Mouse (Mus musculus) heart, embryonic 15.5 days (tissue): ENCODE data around the gene Polr1d. TPM values are rescaled to one million over a fixed set of nuclear protein-coding genes. Genes with fewer than 3 reads are reported as not detected.

Experiments used
- ATAC-seq: fragments of 200-750 bp; cut with Nextera tagmentation; replicated peaks from 2 replicates; pipeline ENCODE4 v1.8.0; 2017; ENCODE audit warnings: low read depth, moderate TSS enrichment; ENCODE audit not compliant: insufficient number of reproducible peaks, insufficient read depth, low FRiP score
- H3K27ac ChIP-seq: fragments of 300-500 bp; sonication (generic); 2 replicates; pipeline ENCODE4 v1.5.1; 2015; ENCODE audit warnings: mild to moderate bottlenecking, inconsistent platforms
- H3K27me3 ChIP-seq: fragments of 300-500 bp; sonication (generic); 2 replicates; pipeline ENCODE4 v1.6.1; 2015; ENCODE audit warnings: inconsistent platforms
- H3K36me3 ChIP-seq: fragments of 300-500 bp; sonication (generic); 2 replicates; pipeline ENCODE4 v1.6.1; 2015; ENCODE audit warnings: mild to moderate bottlenecking, inconsistent platforms
- H3K4me1 ChIP-seq: fragments of 300-500 bp; sonication (generic); replicated peaks from 2 replicates; pipeline ENCODE4 v1.6.1; 2015; ENCODE audit warnings: inconsistent platforms
- H3K4me2 ChIP-seq: fragments of 300-500 bp; sonication (generic); 2 replicates; pipeline ENCODE4 v1.6.1; 2015; ENCODE audit warnings: inconsistent platforms, mild to moderate bottlenecking, moderate library complexity
- H3K4me3 ChIP-seq: fragments of 300-500 bp; sonication (generic); 2 replicates; pipeline ENCODE4 v1.5.1; 2015; ENCODE audit warnings: mild to moderate bottlenecking, inconsistent platforms
- H3K9ac ChIP-seq: fragments of 300-500 bp; sonication (generic); 2 replicates; pipeline ENCODE4 v1.6.1; 2015; ENCODE audit warnings: mild to moderate bottlenecking, inconsistent platforms
- H3K9me3 ChIP-seq: fragments of 300-500 bp; sonication (generic); replicated peaks from 2 replicates; pipeline ENCODE4 v1.6.1; 2016; ENCODE audit warnings: inconsistent platforms
- WGBS: fragments of 180-500 bp; shearing (Covaris S2); methylation state at CpG from one replicate; pipeline ENCODE4 v1.1.7; 2015; ENCODE audit warnings: mixed read lengths; 5-methylcytosine and 5-hydroxymethylcytosine counted together
- polyA plus RNA-seq: library from polyadenylated mRNA; unstranded; fragments of >200 nt; fragmentation: Nextera tagmentation; extraction: Ambion mirVana; gene quantifications from 2 replicates; pipeline ENCODE4 v1.2.1, GENCODE M21; 2015

Polr1d gene
- polyA plus RNA-seq, 1 experiment from 2014 or later = 85.2 TPM

- Histone ChIP-seq H3K4me3 (no peak overlapping the region), H3K4me2 (no peak overlapping the region), H3K27me3 (no peaks in the 10 kb centered on the region), H3K9me3 (no peaks in the 10 kb centered on the region), H3K36me3 (peaks cover 18% of the 10 kb centered on the region), H3K27ac (no peak overlapping the region), H3K9ac (no peak overlapping the region), H3K4me1 (peaks cover 21% of the 10 kb centered on the region)
- WGBS = 66% methylated on average over 11 of the region's 11 CpGs
- no peak for ATAC-seq
Observed at GRCm38 (mm10) chr5:147045311-147045710, 31.5 kb upstream of the Polr1d start.

- ATAC-seq = peak; percentile 31; the same call in 1 of the 2 replicates
- no peak overlapping the region for H3K9ac ChIP-seq
- H3K36me3 ChIP-seq = peaks cover 12% of the 10 kb centered on the region
- H3K4me2 ChIP-seq = no peak overlapping the region
- no peak overlapping the region for H3K4me3 ChIP-seq
- 60% methylated on average over 11 of the region's 11 CpGs for WGBS
- no peaks in the 10 kb centered on the region for H3K27me3 ChIP-seq
- no peak overlapping the region for H3K27ac ChIP-seq
- no peaks in the 10 kb centered on the region for H3K9me3 ChIP-seq
- peaks cover 25% of the 10 kb centered on the region for H3K4me1 ChIP-seq
Observed at GRCm38 (mm10) chr5:147045929-147046328, 30.9 kb upstream of the Polr1d start.

GRCm38 (mm10) chr5:147049544-147050209 lies 27.2 kb upstream of the Polr1d start:
- no peaks in the 10 kb centered on the region for H3K9me3 ChIP-seq
- H3K27me3 ChIP-seq = no peaks in the 10 kb centered on the region
- no peak overlapping the region for H3K4me2 ChIP-seq
- ATAC-seq = no peak
- H3K27ac ChIP-seq = no peak overlapping the region
- H3K4me3 ChIP-seq = no peak overlapping the region
- H3K4me1 ChIP-seq = peaks cover 40% of the 10 kb centered on the region
- no peak overlapping the region for H3K9ac ChIP-seq
- no peaks in the 10 kb centered on the region for H3K36me3 ChIP-seq
- WGBS = 74% methylated on average over 19 of the region's 19 CpGs

GRCm38 (mm10) chr5:147050816-147051499 lies 25.9 kb upstream of the Polr1d start:
- Histone ChIP-seq H3K9ac (0 out of 2 replicates have a peak overlapping the region, but pooled peaks have one; percentile 5), H3K9me3 (no peaks in the 10 kb centered on the region), H3K4me1 (peaks cover 39% of the 10 kb centered on the region), H3K4me2 (peak overlapping the region; percentile 31), H3K27me3 (no peaks in the 10 kb centered on the region), H3K4me3 (no peak overlapping the region), H3K27ac (no peak overlapping the region), H3K36me3 (no peaks in the 10 kb centered on the region)
- no peak for ATAC-seq
- WGBS = 58% methylated on average over 13 of the region's 13 CpGs

GRCm38 (mm10) chr5:147051500-147052308 lies 25.1 kb upstream of the Polr1d start:
- 49% methylated on average over 29 of the region's 29 CpGs for WGBS
- H3K9ac ChIP-seq = 0 out of 2 replicates have a peak overlapping the region, but pooled peaks have one; percentile 5

GRCm38 (mm10) chr5:147052309-147052558 lies 24.6 kb upstream of the Polr1d start:
- no peaks in the 10 kb centered on the region for H3K27me3 ChIP-seq
- WGBS = 72% methylated on average over 4 of the region's 4 CpGs
- no peak overlapping the region for H3K27ac ChIP-seq

More at GRCm38 (mm10) chr5:147051500-147052308, 25.1 kb upstream of the Polr1d start:
- Histone ChIP-seq H3K4me2 (peak overlapping the region; percentile 31), H3K27ac (no peak overlapping the region), H3K4me3 (no peak overlapping the region), H3K4me1 (peaks cover 44% of the 10 kb centered on the region), H3K36me3 (no peaks in the 10 kb centered on the region), H3K9me3 (no peaks in the 10 kb centered on the region), H3K27me3 (no peaks in the 10 kb centered on the region)
- ATAC-seq = no peak

GRCm38 (mm10) chr5:147053071-147053470 lies 23.8 kb upstream of the Polr1d start:
- no peak for ATAC-seq
- Histone ChIP-seq H3K4me1 (peaks cover 54% of the 10 kb centered on the region), H3K4me3 (no peak overlapping the region), H3K27me3 (no peaks in the 10 kb centered on the region), H3K27ac (no peak overlapping the region), H3K9me3 (no peaks in the 10 kb centered on the region), H3K4me2 (no peak overlapping the region), H3K36me3 (no peaks in the 10 kb centered on the region), H3K9ac (no peak overlapping the region)
- WGBS = 85% methylated on average over 6 of the region's 6 CpGs

More at GRCm38 (mm10) chr5:147052309-147052558, 24.6 kb upstream of the Polr1d start:
- H3K9me3 ChIP-seq = no peaks in the 10 kb centered on the region
- no peak overlapping the region for H3K4me3 ChIP-seq
- peaks cover 49% of the 10 kb centered on the region for H3K4me1 ChIP-seq
- H3K36me3 ChIP-seq = no peaks in the 10 kb centered on the region
- no peak overlapping the region for H3K4me2 ChIP-seq
- H3K9ac ChIP-seq = no peak overlapping the region
- no peak for ATAC-seq

- no peak overlapping the region for H3K4me2 ChIP-seq
Observed at GRCm38 (mm10) chr5:147053481-147053880, 23.4 kb upstream of the Polr1d start.

GRCm38 (mm10) chr5:147054328-147054727 lies 22.5 kb upstream of the Polr1d start:
- no peak overlapping the region for H3K4me3 ChIP-seq
- no peaks in the 10 kb centered on the region for H3K36me3 ChIP-seq
- WGBS = 79% methylated on average over 6 of the region's 6 CpGs
- no peak overlapping the region for H3K9ac ChIP-seq
- no peak overlapping the region for H3K4me2 ChIP-seq
- H3K27ac ChIP-seq = no peak overlapping the region
- ATAC-seq = no peak
- H3K4me1 ChIP-seq = peaks cover 51% of the 10 kb centered on the region
- no peaks in the 10 kb centered on the region for H3K27me3 ChIP-seq
- no peaks in the 10 kb centered on the region for H3K9me3 ChIP-seq

More at GRCm38 (mm10) chr5:147053481-147053880, 23.4 kb upstream of the Polr1d start:
- no peaks in the 10 kb centered on the region for H3K9me3 ChIP-seq
- H3K9ac ChIP-seq = no peak overlapping the region
- no peak for ATAC-seq
- 86% methylated on average over 3 of the region's 3 CpGs for WGBS
- H3K36me3 ChIP-seq = no peaks in the 10 kb centered on the region
- H3K27me3 ChIP-seq = no peaks in the 10 kb centered on the region
- peaks cover 55% of the 10 kb centered on the region for H3K4me1 ChIP-seq
- no peak overlapping the region for H3K27ac ChIP-seq
- H3K4me3 ChIP-seq = no peak overlapping the region

GRCm38 (mm10) chr5:147054747-147055270 lies 22.0 kb upstream of the Polr1d start:
- ATAC-seq = no peak
- Histone ChIP-seq H3K27me3 (no peaks in the 10 kb centered on the region), H3K4me1 (peaks cover 54% of the 10 kb centered on the region), H3K27ac (no peak overlapping the region), H3K4me2 (no peak overlapping the region), H3K9ac (no peak overlapping the region), H3K4me3 (no peak overlapping the region), H3K36me3 (no peaks in the 10 kb centered on the region), H3K9me3 (no peaks in the 10 kb centered on the region)
- WGBS = 34% methylated on average over 2 of the region's 2 CpGs

- no peaks in the 10 kb centered on the region for H3K36me3 ChIP-seq
- no peaks in the 10 kb centered on the region for H3K27me3 ChIP-seq
- no peak overlapping the region for H3K9ac ChIP-seq
- 81% methylated on average over 6 of the region's 6 CpGs for WGBS
- H3K4me3 ChIP-seq = no peak overlapping the region
- H3K4me1 ChIP-seq = peaks cover 55% of the 10 kb centered on the region
- H3K9me3 ChIP-seq = no peaks in the 10 kb centered on the region
- H3K4me2 ChIP-seq = no peak overlapping the region
- no peak for ATAC-seq
- no peak overlapping the region for H3K27ac ChIP-seq
Observed at GRCm38 (mm10) chr5:147055572-147056245, 21.1 kb upstream of the Polr1d start.
